Mouse (Mus musculus) CD4-positive helper T cell, adult 2 months (primary cell): Measurements from ENCODE around the gene Cdc123.

Experiments
- DNase-seq: peaks from one replicate; pipeline ENCODE4 v3.0.0-alpha.2; 2012; ENCODE audit warnings: low read depth, missing footprints, low spot score

Cdc123 gene

DNA sequence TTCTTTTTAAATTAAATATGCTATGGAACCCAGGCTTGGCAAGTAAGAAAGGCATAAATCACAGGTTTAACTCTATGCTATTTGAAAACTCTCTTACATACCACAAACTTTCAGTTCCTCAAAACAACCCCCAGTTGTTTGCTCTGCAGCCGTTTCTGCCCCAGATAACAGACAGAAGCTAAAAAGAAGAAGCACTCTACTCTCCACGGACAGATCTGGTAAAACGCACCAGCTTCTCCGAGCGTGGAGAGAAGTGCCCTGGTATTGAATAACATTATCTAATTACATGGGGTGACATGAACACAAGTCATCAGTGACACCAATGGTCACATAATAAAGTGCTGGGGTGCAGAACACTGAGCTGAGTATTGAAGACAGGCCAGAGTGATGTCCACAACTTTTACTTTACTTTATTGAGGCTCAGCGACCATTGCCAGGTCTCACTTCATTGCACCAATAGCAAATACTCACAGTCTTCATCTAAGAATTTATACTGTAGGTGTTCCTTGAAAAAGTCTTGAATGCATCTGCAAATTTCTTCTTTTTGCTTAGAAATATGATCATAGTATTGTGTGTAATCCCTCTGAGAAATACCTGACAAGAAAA, 40.4 kb downstream of the Cdc123 start:
- no peak for DNase-seq

DNA sequence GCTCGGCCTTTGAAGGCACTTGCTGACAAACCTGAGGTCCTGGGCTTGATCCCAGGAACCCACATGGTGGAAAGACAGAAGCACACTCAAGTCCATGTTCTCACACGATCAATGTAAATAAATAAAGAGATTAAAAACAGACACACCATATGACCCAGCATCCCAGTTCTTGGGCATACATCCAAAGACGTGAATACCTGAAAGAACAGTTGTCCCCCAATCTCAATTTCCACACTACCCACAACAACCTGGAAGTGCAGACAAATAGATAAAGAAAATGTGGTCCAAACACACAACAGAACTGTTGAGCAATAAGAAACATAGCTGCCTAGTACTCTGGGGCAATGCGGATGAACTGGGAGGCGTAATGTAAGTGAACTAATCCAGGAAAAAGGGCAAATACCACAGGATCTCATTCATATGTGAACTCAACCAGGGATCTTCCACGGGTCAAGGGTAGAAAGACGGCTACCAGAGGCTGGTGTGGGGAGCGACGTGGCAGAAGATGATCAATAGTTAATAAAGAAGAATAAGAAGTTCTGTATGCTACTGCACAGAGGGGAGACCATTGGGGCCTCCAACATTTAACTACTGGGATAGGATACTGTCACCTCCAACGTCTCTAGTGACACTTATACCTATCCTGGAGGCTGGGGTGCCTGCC, 42.9 kb downstream of the Cdc123 start:
- DNase-seq: no peak

DNA sequence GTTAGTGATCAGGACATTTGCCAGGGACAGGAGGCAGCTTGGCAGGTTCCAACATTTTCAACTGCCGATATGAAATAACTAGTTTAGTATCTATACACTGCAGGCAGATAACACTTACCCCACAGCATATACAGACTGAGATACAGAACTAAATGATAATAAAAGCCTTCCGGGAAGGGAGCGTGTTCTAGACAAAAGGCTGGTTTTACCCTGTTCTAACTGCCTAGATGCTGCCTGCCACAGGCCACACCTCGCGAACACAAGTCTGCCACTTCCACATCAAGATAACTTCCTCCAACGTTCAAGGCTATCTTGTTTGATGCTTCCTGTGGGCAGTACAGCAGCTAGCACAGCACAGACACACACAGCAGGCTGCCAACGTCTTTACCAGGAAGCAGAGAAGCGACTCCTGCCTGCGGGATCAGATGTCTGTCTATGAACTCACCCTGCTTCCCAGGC, 43.8 kb downstream of the Cdc123 start:
- peak; percentile 27 for DNase-seq

DNA sequence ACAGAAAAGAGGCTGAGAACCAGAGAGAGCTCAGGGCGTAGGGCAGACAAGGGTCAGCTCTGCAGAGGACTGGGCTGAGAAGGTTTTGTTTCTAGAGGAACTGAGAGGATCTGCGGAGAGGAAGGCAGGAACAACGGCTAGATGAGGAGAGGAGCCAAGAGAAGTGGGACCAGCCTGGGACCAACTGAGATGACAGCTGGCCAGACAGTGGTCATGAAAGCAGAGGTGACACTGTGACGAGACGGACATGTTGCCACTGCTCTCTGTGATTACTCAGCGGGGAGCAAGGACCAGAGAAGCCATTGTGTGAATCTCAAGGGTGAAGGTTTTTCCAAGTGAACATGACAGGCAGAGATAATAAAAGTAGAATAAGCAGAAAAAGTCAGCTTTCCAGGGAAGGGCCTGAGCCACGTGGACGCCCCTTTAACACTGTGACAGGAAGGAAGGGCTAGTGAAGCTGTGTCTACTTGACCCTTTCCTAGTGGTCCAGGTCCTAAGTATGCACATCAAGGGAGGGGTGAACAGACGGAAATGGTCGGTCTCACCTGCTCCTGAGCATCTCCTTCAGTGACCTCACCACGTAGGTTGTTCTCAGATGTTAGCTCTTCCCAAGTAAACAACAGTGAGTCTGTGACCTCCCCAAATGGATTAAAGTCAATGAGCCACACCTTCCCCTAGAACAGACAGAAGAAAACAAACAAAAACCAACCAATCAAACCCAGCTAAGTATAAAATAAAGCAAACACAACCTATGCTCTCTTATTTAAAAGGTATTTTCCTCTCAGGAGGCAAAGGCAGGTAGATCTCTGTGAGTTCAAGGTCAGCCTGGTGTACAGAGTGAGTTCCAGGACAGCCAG, 46.9 kb downstream of the Cdc123 start:
- DNase-seq: no peak

DNA sequence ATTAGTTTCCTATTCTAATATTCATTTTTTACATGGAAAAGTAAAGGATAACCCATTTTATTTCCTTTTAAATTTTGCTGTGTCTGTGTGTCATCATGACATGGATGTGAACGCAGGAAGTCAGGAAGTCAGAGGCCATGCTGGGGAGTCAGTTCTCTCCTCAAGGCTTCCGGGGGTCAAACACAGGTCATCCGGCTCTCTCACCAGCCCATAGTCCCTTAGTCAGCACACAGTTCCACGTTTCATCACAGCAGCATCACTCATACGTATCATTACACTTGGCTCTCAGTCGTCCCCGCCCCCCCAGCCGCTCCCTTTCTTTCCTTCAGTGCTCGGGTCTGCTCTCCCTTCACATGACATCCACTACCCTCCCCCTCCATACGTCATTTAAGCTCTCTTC, 51.2 kb downstream of the Cdc123 start:
- no peak for DNase-seq

DNA sequence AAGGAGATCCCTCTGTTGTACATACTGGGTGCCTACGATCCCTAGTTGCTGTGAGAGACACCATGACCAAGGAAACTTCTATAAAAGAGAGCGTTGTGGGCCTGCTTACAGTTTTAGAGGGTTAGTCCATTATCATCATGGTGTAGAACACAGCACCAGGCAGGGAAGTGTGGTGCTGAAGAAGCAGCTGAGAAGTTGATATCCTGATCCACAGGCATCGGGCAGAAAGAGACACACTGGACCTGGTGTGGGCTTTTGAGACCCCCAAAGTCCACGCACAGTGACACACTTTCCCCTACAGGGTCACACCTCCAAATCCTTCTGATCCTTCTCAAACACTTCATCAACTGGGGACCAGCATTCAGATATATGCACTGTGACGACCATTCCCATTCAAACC, 52.9 kb downstream of the Cdc123 start:
- no peak for DNase-seq

DNA sequence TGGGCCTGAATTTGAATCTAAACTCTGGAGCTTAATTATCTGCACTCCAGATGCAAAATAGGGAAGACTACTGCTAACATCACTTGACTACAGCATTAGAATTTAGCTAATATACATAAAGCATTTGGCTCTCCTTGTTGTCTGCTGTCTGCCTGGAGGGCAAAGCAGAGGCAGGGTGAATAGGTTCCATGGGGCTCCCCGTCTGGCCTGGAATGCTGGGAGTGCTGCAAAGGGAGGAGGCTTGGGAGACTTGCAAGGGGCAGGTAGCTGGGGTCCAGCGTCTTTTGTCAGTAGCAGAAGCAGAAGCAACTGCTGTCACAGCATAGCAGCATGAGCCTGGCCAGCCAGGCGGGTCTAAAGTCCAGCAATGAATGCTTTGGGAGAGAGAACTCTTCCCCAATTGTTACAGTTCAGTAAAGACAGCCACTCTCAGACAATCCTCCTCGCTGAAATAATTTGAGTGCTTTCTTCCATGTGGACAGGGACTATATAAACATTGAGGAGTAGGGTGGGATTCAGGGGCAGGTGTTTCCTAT, 55.3 kb downstream of the Cdc123 start:
- DNase-seq: no peak

DNA sequence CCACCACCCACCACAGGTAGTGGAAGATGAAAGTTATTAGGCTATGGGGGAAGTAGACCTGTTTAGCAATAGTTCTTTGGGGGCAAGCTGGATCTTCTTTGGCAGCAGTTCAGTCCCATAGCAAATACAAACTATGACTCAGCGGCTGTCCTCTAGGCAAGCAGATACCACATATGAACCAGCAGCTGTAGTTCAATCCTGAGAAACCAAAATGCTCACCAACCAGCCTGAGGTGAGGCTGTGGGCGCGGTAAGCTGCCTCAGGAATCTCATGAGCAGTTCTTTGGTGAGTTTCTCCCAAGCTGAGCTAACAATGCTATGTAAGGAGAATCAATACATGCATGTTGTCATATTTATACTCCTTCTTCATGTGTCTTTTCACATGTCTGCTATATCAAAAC, 57.6 kb downstream of the Cdc123 start:
- DNase-seq: no peak

DNA sequence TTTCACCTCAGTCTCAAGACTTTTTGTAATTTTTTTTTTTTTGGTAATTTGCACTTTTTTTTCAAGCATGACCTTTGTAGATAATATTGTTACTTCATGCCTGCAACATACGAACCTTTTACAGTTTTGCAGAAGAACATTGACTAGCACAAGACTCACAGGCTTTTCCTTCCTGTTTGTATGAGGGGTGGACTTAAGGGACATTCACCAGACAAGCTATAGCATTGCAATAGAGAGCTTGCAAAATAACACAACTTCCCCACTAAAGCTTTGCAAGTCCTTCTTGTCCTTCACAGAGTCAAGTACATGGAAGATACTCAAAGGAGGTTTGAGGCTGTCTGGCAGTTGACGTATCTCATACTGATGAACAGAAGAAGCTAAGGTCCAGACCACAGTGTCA, 72.5 kb downstream of the Cdc123 start:
- DNase-seq: no peak

DNA sequence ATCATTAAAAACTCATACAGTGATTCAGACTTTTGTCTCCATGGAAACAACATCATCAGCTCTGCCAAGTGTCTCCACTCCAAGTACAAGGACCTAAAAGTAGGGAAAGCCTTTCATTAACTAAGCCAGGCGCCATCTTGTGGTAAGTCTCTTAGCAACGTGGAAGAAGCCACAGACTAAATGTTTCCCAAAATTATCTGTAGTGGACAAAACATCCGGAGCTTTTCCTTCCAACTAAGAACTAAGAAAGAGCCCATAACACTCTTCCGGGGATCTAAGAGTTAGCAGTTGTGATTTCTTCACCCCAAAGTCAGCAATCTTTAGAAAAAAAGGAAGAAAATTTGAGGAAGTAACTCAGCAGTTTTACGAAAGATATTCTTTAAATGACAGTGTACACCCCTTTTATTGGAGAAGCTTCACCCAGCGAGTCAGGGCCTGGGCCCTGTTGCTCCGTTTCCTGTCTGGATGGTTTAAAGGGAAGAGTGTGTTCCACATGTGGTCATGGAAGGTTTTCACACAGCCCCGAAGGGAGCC, 74.2 kb downstream of the Cdc123 start:
- peak; percentile 24 for DNase-seq

DNA sequence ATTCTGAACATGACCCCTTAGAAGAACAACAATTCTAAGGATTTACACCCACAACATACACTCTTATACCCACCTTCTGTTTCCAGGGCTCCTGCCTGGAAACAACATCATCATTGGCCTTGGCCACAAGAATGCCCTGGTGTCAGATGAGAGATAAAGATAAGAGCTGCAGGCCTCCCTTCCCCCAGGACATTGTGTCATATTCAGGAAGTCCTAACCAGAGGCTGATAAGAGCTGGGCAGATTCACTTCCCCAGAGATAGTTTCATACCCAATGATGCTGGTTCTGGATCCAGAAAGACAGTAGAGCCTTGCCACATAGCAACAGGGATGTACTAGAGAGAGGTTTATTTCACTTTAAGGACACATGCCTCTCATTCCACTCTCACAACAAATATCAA, 75.3 kb downstream of the Cdc123 start:
- no peak for DNase-seq

DNA sequence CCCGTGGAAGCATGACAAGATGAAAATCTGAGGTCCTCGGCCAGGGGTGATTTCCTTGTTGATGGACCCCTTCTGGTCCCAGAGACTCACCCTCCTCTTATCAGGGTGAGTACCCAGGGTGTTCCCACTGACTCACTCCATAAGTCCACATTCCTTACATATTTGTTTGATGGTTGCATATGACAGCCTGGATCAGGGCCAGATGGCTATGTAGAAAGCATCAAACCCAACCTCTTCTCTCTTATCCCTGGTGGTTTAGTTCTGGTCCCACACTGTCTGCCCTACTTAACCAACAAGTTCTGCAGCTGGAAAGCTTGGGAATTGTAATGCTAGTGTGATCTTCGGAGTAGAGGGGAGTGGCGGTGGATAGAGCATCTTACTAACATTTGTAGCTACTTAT, 76.0 kb downstream of the Cdc123 start:
- no peak for DNase-seq

DNA sequence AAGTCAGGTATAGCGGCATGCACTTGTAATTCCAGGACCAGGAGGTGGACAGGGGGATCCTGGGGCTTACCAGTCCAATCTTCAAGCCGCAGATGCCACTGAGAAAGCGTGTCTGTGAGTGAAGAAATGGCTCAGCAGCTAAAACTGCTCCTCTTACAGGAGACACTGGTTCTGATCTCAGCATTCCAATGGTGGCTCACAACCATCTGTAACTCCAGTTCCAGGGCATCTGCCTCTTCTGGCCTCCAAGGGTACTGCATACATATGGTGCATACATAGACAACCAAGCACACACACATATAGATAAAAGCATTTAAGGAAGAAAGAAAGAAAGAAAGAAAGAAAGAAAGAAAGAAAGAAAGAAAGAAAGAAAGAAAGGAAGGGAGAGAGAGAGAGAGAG, 82.9 kb downstream of the Cdc123 start:
- DNase-seq: no peak

DNA sequence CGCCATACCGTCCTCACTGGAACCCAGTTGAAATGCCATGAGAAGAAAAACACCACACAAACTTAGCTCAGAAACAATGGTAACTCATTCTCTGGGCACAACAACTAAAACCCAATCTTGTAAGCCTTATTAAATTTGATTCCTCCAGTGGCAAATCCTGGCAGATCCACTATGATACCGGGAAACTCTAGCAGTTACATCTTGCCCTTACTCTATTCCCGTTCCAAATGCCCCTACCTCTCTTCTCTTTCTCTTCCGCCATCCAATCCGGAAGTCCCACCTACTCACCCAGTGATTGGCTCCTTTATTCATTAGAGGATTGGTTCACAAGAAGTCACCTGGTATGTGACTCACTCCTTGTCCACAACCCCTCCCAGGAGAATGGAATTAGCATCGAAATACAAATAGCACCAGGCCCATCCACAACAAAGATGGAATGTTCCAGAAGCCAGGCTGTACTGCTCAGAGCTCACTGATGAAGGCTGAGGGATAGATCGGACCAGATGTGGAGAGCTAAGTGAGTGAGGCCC, 84.4 kb downstream of the Cdc123 start:
- no peak for DNase-seq

DNA sequence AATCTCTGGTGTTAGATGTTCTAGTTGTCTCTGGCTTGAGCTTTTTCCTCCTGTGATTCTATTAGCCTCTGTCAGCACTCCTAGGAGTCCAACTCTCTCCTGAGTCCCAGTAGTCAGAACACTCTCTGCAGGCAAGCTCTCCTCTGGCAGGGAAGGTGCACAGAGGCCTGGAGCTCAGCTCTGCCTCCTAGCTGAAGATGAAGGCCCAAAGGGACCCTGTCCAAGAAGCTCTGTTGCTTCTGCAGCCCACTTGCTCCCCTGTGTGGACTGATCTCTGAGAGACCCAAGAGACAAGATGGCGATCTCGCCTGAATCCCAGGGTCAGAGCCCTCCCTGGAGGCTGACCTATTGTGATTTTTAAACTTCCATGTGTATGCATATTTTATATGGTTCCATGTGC, 86.4 kb downstream of the Cdc123 start:
- DNase-seq: no peak

DNA sequence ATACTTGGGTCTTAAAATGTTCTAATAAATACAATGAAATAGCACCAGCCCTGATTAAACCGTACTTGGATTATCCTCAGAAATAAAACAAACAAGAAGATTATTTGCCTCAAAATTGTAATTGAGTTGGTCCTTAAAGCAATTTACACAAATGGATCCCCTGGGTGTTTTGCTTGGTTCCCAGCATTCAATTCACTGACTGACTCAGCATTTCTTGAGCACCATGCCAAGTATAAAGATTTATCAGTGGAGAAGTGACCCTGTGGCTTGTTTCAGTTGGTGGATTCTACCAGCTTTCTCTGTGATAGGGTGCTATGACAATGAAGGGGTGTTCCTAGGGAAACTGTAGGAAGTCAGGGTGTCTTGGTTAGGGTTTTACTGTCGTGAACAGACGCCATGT, 94.1 kb downstream of the Cdc123 start:
- no peak for DNase-seq

DNA sequence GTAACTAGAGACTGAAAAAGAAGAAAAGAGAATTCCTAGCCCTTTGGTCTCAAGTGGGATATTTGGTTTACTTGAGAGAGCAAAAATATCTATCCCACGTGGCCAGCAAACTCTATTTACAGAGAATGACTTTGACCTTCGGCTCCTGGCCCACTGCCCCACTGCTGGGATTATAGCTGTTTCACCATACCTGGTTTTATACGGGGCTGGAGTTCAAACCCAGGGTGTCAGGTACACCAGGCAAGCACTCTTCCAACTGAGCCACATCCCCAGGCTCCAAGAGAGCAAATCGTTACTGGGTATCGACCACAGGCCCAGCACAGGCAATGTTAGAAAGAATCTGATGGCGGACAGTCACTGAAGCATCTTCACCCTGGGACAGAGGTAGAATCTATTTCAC, 95.8 kb downstream of the Cdc123 start:
- DNase-seq: no peak

DNA sequence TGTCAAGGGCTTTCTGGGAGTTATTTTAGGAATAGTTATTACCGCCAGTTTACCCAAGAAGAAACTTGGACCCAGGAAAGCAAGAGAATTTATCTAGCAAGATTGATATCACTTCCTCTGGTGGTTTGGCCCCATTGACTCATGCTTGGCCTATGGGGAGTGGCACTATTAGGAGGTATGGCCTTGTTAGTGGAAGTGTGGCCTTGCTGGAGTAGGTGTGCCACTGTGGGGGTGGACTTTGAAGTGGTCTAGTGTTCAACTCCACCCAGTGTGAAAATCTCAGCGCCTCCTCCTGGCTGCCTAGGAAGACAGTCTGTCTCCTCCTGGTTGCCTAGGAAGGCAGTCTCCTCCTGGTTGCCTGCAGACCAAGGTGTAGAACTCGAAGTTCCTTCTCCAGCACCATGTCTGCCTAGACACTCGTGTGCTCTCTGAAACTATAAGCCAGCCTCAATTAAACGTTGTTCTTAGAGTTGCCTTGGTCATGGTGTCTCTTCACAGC, 97.4 kb downstream of the Cdc123 start:
- DNase-seq: peak; percentile 28

DNA sequence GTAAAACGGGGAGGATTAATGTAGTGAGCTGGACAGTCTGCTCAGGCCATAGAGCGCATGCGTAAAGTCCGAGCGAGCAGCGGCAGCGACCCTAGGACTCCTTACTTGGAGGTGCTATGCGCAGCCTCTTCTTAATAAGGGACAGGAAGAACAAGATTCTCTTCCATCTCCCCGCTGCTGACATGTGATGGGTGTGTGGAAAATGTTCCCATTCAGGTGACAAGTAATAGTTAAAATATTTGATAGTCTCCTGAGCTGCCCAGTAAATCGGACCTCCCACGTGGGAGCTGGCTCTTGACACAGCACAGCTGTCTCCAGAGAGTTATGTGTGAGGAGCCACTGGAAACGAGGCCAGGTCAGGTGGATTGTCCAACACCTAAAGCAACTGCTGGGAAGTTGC, 98.4 kb downstream of the Cdc123 start:
- DNase-seq: no peak
